Mouse (Mus musculus): ENCODE data around the gene Soat2. TPM values are rescaled to one million over a fixed set of nuclear protein-coding genes. Genes with fewer than 3 reads are reported as not detected.

Gene Soat2
- total RNA-seq, 2 experiments from 2014 or later, result 0.13 TPM; not detected in 1

DNA sequence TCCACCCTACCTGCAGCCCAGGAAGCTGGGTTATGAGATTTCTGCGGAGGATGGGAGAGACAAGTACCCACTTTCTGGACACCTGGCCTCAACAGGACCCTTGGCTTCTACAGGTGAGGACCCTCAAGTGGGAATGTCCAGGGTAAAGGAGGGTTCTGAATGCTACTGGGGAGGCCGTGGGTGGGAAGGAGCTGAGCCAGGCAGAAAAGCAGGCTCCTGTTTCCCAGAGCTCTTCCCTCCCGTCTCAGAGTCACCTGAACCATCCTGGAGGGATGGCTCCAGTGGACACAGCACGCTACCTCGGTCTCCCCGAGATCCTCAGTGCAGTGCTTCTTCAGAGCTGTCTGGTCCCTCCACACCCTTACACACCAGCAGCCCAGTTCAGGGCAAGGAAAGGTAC lies 38.1 kb upstream of the Soat2 start:
- no peak for DNase-seq
- intact Hi-C loops (cut with DNase I; ENCODE audit: low total_unique reads), result no loop called here

GRCm38 (mm10) chr15:102112827-102113226 lies 37.5 kb upstream of the Soat2 start:
- intact Hi-C loops (cut with DNase I; ENCODE audit: low total_unique reads), result no loop called here
- DNase-seq, result no peak

DNA sequence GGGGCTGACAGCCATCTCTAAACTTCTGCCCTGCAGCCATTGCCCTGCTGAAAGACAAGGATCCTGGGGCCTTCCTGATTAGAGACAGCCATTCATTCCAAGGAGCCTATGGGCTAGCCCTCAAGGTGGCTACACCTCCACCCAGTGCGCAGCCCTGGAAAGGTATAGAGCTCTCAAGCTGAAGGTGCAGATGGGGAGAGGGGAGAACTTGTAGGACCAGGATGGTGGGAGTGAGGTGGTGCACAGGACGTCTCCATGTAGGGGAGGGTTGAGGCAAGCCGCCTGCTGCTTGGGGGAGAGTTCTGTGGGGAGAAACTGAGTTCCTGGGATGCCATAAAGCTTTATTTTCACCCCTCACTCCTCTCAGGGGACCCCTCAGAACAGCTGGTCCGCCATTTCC lies 36.7 kb upstream of the Soat2 start:
- intact Hi-C loops (cut with DNase I; ENCODE audit: low total_unique reads), result no loop called here
- DNase-seq, result no peak

DNA sequence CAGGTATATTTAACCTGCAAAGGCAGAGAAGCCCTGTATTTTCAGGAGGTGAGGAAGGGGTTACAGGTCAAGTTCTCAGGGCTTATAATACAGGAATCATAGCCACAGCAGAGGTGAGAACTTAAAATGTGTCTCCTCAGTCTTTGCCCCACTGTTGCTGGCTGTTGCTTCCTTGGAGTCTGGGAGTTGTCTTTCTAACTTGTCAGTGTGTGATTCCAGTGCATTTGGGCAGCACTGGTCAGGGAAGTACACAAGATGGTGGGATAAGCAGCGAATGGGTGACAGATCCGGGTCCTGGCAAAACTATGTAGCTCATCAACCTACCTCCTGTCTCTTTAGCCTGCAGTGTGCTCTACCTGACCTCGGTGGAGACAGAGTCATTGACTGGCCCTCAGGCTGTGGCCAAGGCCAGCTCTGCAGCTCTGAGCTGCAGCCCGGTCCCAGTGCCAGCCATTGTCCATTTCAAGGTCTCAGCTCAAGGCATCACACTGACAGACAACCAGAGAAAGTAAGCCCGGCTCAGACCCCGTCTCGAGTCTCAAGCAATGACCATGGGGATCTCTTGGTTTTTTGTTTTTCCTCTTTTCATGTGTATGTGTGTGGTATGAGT lies 35.6 kb upstream of the Soat2 start:
- intact Hi-C loops (cut with DNase I; ENCODE audit: low total_unique reads), result no loop called here
- DNase-seq, result no peak

GRCm38 (mm10) chr15:102115731-102116231 lies 34.5 kb upstream of the Soat2 start:
- intact Hi-C loops (cut with DNase I; ENCODE audit: low total_unique reads), result loop anchor here (2.0 kb wide), 1 partner anchor 31 kb away; no protein-coding TSS in a partner anchor
- no peak for DNase-seq

- intact Hi-C loops (cut with DNase I; ENCODE audit: low total_unique reads), result loop anchor here (2.0 kb wide), 1 partner anchor 30 kb away; no protein-coding TSS in a partner anchor
- no peak for DNase-seq
Measured at GRCm38 (mm10) chr15:102116753-102117415, 33.4 kb upstream of the Soat2 start.

GRCm38 (mm10) chr15:102117461-102118443 lies 32.6 kb upstream of the Soat2 start:
- intact Hi-C loops (cut with DNase I; ENCODE audit: low total_unique reads), result loop anchor here (2.0 kb wide), 1 partner anchor 29 kb away; no protein-coding TSS in a partner anchor

GRCm38 (mm10) chr15:102118591-102118990 lies 31.7 kb upstream of the Soat2 start:
- intact Hi-C loops (cut with DNase I; ENCODE audit: low total_unique reads), result no loop called here
- DNase-seq, result no peak

More at GRCm38 (mm10) chr15:102117461-102118443, 32.6 kb upstream of the Soat2 start:
- no peak for DNase-seq

- intact Hi-C loops (cut with DNase I; ENCODE audit: low total_unique reads), result no loop called here
- DNase-seq, result no peak
Measured at GRCm38 (mm10) chr15:102119121-102119830, 31.1 kb upstream of the Soat2 start.

DNA sequence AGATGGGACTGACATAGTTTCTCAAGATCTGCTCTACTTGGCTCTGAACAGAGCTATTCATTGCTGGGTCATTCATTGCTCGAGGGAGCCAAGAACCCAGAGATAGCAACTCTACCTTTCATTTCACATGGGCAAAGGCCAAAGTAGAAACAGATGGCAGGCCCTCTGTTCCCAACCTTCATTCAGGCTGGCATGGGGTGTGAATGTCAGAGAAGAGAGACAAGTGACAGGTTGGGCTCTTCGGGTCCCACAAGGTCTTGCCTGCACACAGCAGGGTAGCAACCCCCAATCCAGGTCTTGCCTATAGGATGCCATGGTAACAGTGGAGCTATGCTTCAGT lies 30.5 kb upstream of the Soat2 start:
- intact Hi-C loops (cut with DNase I; ENCODE audit: low total_unique reads), result no loop called here
- no peak for DNase-seq

DNA sequence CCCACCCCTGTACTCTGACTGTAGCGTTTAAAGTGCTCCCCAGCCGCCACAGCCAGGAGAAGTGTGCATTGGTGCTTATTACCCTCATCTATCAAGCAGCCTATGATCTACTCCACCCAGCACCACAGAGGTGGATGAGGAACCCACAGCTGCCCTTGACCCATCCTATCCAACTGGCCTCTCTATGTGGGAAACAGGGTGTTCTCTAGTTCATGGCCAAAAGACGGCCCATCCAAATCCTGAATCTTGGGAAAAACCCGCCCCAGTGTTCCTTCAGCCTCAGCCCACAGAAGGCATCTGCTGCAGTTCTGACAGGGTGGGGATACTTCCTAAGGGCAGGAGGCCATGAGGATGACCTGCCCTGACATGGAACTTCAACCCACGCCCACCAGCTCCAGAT lies 29.8 kb upstream of the Soat2 start:
- DNase-seq, result no peak
- intact Hi-C loops (cut with DNase I; ENCODE audit: low total_unique reads), result no loop called here

DNA sequence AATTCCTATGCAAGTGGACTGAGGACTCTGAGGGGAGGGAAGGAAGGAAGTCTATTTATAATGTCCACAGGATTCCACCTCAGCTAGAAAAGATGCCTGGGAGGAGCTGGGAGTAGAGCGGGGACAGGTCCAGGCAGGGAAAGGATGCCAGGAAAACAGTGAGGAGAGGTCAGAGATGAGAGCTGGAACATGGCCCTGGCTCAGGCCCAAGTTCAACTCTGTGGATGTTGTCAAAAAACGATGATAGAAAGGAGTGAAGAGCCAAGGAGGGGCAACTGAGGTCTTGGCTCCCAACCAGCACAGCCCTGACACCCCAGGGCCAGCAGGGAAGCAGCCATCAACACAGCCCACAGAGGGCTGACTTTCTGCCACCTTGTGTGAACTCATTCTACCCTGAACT lies 24.0 kb upstream of the Soat2 start:
- peak; percentile 78 for DNase-seq
- intact Hi-C loops (cut with DNase I; ENCODE audit: low total_unique reads), result no loop called here

GRCm38 (mm10) chr15:102133314-102133713 lies 17.0 kb upstream of the Soat2 start:
- DNase-seq, result no peak
- intact Hi-C loops (cut with DNase I; ENCODE audit: low total_unique reads), result no loop called here

DNA sequence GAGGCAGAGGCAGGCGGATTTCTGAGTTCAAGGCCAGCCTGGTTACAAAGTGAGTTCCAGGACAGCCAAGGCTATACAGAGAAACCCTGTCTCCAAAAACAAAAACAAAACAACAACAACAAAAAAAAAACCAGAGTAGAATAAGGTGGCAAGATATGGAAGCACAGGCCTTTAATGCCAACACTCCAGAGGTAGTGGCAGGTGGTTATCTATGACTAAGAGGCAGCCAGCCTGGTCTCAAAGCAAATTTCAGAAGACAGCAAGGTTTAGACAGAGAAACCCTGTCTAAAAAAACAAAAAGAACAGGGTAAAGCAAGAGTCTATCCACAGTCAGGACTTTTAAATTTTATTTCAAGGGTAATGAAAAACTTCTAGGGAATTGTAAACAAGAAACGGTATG lies 15.6 kb upstream of the Soat2 start:
- DNase-seq, result no peak
- intact Hi-C loops (cut with DNase I; ENCODE audit: low total_unique reads), result no loop called here

DNA sequence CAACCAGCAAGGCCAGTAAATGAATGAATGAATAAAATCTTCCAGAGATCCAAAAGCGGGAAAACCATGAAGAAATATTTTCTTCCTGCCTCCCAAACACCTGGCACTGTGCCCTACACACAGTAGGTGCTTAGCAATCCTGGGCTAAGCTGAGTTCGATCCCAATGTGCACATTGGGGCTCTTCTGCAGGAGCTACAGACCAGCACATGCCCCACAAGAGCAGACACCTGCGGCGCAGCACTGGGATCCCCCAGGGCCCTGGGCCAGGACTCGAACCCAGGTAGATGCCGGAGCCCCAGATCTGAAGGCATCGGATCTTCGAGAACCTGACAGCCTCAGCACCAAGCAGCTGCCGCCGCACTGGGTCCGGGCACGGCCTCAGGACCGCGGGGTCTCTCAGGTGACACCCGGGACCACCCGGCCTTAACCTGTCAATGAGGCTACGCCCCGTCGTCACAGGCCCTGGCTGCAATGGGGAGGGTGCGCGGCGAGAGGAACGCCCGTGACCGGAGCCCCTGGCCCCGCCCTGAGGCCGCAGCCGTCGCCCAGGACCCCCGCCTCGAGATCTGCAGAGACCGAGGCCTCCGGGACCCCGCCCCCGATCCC lies 14.7 kb upstream of the Soat2 start:
- intact Hi-C loops (cut with DNase I; ENCODE audit: low total_unique reads), result no loop called here
- no peak for DNase-seq

DNA sequence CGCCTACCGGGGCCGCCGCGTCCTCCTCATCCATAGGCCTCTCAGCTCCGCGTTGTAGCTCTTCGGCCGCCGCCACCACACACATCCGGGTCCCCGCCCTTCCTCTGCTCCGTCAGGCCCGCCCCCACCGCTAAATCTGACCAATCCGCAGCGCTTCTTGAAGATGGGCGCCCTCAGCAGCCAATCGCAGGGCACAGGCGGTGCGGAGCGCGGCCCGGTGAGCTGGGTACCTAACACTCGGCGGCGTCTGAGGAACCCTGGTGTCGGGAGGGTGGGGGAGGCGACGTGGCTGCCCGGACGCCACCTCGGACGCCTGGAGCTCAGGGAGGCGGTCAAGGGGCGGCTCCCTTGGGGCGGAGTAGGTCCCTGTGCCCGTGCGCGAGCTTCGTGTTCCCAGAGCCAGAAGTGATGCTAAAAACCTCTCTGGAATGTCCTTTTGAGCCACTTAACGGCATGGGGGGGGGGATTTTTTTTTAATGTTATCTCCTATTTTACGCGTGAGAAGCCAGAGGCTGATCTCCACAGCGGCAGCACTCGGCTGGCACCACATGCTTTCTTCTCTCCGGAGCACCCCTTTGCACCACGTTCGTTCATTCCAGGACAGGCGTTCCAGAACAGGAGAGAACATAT lies 14.1 kb upstream of the Soat2 start, which contains the start of gene Spryd3:
Gene Spryd3, minus strand, starts transcription at position 106 of the 630 bp plus-strand sequence.
- peak; percentile 95 for DNase-seq
- intact Hi-C loops (cut with DNase I; ENCODE audit: low total_unique reads), result no loop called here

DNA sequence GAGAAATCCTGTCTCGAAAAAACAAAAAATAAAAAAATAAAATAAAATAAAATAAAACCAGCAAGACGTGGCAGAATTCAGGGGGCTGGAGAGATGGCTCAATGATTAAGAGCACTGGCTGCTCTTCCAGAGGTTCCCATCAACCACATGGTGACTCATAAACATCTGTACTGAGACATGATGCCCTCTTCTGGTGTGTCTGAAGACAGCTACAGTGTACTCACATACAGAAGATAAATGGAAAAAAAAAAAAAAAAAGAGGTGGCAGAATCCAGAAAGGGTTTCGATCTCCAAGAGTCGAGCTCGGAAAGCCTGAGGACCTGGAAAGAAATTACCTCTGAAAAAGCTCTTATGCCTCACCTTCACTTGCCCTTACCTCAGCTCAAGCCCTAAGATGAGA lies 9.2 kb upstream of the Soat2 start:
- no peak for DNase-seq
- intact Hi-C loops (cut with DNase I; ENCODE audit: low total_unique reads), result no loop called here

Data from gastrocnemius, postnatal 14 days (tissue).